Mouse (Mus musculus): ENCODE measurements around the gene Fam208b.

Fam208b gene

GRCm38 (mm10) chr13:3610795-3611438, at the start of gene Fam208b:
Gene Fam208b (minus strand): TSS chr13:3611108.
- peak; percentile 100 for DNase-seq (ENCODE audit: low read depth, low spot score)

- peak; percentile 49 for DNase-seq (ENCODE audit: low read depth, low spot score)
Measured at GRCm38 (mm10) chr13:3659163-3660160, 48.6 kb upstream of the Fam208b start.

DNA sequence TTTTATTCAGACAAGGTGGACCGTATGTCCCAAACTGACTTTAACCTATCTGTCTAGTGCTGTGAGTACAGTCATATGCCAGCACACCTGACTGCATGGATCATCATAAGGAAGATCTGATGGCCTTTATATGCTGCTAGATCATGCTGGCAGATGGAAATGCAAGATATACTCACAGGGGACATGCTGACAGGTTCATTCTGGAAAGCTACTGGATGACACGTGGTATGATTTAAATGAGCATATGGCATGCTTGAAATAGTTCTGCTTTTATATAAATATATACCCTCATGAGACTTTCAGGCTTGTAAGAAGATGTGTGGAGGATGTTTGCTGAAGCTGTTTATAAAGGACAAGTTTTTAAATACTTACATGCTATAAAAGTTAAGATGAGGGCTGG, 43.5 kb upstream of the Fam208b start:
- DNase-seq (ENCODE audit: low read depth, low spot score) = peak; percentile 83

- no peak for DNase-seq (ENCODE audit: low read depth, low spot score)
Measured at GRCm38 (mm10) chr13:3650569-3650968, 39.7 kb upstream of the Fam208b start.

DNA sequence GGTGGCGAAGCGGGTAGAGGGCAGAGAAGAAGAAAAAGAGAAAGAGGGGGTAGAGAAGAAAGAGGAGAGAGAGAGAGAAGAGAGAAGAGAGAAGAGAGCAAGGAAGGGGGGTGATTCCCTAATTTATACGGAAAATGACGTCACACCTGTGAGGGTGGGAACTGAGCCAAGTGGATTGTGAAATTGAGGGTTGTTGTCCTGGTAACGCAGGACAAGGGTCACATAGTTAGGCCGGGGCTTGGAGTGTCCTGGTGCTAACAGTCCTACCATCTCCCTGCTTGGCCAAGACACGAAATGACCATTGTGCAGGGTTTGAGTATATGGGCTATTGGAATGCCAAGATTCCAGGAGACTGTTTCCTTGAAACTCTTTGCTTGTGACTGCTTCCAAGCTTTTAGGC, 35.7 kb upstream of the Fam208b start:
- DNase-seq (ENCODE audit: low read depth, low spot score) = no peak

- DNase-seq (ENCODE audit: low read depth, low spot score) = no peak
Measured at GRCm38 (mm10) chr13:3645919-3646318, 35.0 kb upstream of the Fam208b start.

DNA sequence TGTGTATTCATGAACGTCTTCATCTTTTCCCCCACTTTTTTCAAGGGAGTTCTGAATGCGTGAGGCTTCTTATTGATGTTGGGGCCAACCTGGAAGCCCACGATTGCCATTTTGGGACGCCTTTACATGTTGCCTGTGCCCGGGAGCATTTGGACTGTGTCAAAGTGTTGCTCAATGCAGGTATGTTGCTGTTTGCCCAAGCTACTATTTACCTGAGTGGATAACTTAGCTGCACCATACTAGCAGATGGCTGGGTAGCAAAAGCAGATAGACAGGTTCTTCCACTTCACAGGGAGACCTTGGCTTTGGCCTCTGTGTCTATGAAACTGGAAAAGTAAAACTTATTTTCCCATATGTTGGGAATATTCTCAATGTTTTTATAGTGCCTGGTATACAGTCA, 34.0 kb upstream of the Fam208b start:
- DNase-seq (ENCODE audit: low read depth, low spot score) = no peak

DNA sequence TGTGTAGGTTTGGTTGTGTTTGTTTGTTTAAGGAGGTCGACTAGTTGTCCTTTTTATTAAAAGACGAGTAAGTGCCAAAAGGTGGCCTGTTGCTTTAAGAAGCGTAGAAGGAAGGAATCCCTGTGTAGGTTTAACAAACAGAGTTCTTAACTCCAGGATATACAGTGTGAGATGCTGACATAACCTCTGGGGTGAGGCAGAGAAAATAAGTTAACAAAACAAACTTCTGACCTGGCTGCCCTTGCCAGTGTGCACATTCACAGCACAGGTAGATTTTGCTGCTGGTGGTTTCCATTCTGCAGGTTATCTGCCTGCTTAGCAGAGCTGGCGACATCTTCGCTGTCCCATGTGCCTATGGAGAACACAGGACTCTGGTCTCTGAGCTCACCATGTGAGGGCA, 31.6 kb upstream of the Fam208b start:
- no peak for DNase-seq (ENCODE audit: low read depth, low spot score)

DNA sequence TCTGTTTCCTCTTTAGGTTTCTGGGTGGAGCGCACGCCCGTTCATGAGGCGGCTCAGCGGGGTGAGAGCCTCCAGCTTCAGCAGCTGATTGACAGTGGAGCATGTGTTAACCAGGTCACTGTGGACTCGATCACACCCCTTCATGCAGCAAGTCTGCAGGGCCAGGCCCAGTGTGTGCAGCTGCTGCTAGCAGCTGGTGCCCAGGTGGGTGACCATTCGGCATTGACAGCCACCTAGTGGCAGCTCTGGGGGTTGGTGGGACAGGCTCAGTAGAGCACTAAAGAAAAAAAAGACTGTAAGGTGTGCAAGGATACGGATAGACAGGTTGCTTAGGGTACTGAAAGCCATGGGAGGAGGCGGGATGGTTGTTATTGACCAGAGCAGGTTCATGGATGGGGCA, 31.1 kb upstream of the Fam208b start:
- DNase-seq (ENCODE audit: low read depth, low spot score) = peak; percentile 16

- DNase-seq (ENCODE audit: low read depth, low spot score) = no peak
Measured at GRCm38 (mm10) chr13:3636797-3637196, 25.9 kb upstream of the Fam208b start.

- no peak for DNase-seq (ENCODE audit: low read depth, low spot score)
Measured at GRCm38 (mm10) chr13:3635076-3635475, 24.2 kb upstream of the Fam208b start.

DNA sequence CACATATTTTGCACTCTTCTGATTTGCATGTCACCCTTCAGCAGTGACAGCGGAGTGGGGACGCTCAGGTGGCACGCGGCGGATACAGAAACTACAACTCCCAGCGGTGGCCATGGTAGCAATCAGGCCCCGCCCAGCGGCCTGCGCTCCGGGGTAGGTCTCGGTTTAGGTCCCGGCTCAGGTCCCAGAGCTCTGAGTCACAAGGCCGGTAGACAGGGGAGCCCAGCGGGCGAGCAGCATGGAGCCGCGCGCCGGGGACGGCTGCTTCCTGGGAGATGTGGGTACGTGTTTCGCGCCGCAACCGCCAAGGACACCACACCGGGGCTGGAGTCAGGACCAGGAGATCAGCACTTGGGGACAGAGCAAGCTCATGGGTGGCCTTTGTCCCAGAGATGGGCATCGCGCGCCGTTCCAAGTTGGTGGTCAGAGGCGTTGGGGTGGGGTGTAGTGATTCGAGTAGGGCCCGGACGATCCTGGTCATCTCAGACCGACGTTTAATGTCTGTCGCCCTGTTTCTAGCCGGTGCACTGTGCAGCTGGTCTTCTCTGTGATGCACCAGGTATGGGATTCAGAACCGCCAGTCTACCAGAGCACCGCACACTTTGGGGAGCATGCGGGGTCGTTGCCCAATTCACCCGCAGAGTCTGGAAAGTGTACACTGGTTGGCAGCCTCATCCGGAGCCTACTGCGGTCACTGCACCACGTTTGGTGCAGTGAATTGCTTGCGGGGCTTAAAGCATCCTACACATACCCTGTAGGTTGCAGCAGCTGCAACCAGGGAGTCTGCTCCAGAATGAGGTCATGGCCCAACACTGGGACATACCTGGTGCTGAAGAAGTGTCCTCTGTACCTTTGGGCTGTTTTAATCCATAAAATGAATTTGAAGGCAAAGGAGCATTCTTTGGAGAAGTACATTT, 23.2 kb upstream of the Fam208b start, which contains the start of gene Asb13:
TSS of gene Asb13 (plus strand) at position 138 of the 917 bp plus-strand sequence.
- DNase-seq (ENCODE audit: low read depth, low spot score) = peak; percentile 94

DNA sequence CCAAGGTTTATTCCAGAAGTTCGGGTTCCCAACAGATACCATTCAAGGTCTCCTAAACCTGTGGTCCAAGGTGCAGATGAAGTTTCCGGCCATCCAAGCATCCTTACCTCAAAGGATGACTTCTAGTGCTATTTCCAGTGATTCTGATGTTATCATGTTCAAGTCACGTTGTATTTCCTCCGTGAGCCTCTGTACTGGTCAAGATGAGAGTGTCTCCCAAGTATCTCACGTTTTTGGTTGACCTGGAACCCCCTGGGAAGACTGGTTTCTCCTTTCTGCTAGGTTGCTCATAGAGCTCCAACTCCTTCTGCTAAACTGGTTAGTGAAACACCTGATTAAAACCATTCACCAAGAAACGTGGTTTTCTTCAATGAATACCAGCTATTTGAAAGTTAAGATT, 22.2 kb upstream of the Fam208b start:
- DNase-seq (ENCODE audit: low read depth, low spot score) = no peak

GRCm38 (mm10) chr13:3632551-3632950, 21.6 kb upstream of the Fam208b start:
- peak; percentile 63 for DNase-seq (ENCODE audit: low read depth, low spot score)

- DNase-seq (ENCODE audit: low read depth, low spot score) = no peak
Measured at GRCm38 (mm10) chr13:3628102-3628501, 17.2 kb upstream of the Fam208b start.

GRCm38 (mm10) chr13:3627139-3627538, 16.2 kb upstream of the Fam208b start:
- DNase-seq (ENCODE audit: low read depth, low spot score) = no peak

DNA sequence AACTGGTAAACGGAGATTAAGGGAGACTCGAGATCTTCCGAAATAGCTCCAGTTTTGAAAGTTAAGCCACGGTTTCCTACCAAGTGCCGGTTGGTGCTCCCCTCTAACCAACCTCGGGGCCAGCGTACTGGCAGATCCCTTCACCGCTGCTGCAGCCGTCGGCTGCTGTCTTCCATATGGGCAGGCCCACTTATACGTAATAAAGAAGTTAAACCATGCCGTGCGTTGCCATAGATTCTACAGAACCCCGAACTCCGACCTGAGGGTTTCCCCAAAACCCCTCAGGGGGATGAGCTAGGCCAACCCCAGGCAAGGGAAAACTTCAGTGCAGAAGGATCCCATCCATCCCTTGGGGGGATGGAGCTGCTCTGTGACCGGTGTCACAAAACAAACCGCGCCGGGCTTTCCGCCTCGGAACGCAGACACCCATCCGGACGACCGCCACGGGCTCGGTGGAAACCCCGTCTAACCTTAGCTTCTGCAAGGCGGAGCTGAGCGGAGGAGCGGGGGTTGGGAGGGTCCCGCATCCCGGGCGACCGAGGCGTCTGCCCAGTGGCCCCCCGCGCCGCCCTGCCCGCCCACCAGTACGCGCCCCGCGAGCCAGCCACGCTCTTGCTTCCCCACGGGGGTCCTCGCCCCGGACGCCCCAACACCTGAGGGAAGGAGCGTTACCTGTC, 652 bp downstream of the Fam208b start:
- peak; percentile 31 for DNase-seq (ENCODE audit: low read depth, low spot score)

DNA sequence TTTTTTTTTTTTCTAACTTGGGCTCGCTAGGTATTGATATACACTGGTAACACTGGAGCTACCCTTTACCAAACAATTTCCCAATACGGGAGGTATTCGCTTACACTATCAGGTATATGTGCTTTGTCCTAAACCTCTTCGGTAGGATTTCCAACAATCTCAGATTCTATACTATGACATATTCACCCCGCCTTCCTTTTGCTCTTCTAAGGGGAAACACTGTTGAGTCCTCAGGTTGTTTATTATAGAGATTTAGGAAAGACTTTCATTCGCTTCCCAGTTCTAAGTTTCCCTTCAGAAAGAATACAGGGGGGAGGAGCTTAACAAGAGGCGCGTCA, 1.2 kb downstream of the Fam208b start:
- no peak for DNase-seq (ENCODE audit: low read depth, low spot score)

- DNase-seq (ENCODE audit: low read depth, low spot score) = no peak
Measured at GRCm38 (mm10) chr13:3596232-3596631, 14.7 kb downstream of the Fam208b start.

DNA sequence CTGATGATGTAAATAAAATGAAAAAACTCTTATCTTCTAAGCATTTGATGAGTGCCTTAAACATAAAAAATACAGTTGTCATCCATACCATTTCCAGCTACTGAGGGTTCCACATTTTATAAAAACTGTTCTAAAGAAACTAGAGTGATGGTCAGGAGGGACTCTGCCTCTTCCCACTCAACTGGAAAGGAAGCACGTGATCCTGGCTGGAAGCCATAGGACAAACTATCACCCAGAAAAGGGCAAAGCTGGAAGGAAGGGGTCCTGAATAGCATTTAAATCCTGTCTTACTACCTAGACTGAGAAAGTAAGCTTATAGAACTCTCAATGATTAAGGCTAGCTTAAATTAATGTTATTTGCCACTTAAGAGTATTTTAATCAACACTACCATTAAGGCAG, 16.6 kb downstream of the Fam208b start:
- no peak for DNase-seq (ENCODE audit: low read depth, low spot score)

DNA sequence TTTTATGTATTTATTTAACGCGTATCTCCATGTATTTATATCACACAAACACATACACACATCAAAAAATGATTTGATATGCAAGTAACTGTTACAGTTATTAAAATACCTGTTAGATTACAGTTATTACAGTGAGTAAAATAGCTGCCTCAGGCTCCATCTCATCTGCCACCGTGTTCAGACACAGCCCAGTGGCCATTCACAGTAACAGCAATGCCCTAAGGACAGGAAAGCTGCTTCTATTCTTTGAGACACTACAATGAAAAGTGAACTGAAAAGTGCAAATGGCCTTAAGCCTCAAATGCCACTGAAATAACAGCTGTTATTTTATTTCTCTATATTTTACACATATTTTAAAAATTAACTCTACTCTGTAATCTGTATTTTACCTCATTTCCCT, 20.1 kb downstream of the Fam208b start:
- peak; percentile 15 for DNase-seq (ENCODE audit: low read depth, low spot score)

All from brain, adult 2 months (tissue).